Mouse (Mus musculus): Measurements from ENCODE around the gene Ryk. TPM values are rescaled to one million over a fixed set of nuclear protein-coding genes. Genes with fewer than 3 reads are reported as not detected.

Ryk gene
- polyA plus RNA-seq, 1 experiment, result 10.7 TPM

- DNase-seq, result no peak
- 96% methylated on average over 4 of the region's 4 CpGs for WGBS
- no peak overlapping the region for H3K27ac ChIP-seq (ENCODE audit: control insufficient read depth, insufficient read depth, low read length)
- no peaks in the 10 kb centered on the region for H3K27me3 ChIP-seq (ENCODE audit: control insufficient read depth, insufficient read depth, low read length)
- TF ChIP-seq CTCF (IDR thresholded peaks at IDR 0.05; ENCODE audit: borderline replicate concordance, control insufficient read depth, extremely low read depth, insufficient read depth, low read length, poor library complexity), result no peak
- TF ChIP-seq POLR2A (IDR thresholded peaks at IDR 0.05; ENCODE audit: control insufficient read depth, extremely low read depth, insufficient read depth, low read length, poor library complexity), result no peak
- H3K4me1 ChIP-seq (replicated peaks; ENCODE audit: control insufficient read depth, insufficient read depth, low read length), result 0 out of 2 replicates have a peak, but pooled peaks cover 3% of the 10 kb centered on the region
- H3K4me3 ChIP-seq (ENCODE audit: control insufficient read depth, insufficient read depth, low read length), result no peak overlapping the region
- no peaks in the 10 kb centered on the region for H3K36me3 ChIP-seq (ENCODE audit: control insufficient read depth, insufficient read depth, low read length)
These were observed 32.8 kb downstream of the Ryk start for GRCm38 (mm10) chr9:102867516-102867915.

GRCm38 (mm10) chr9:102868451-102868850, 33.7 kb downstream of the Ryk start:
- 0 out of 2 replicates have a peak, but pooled peaks cover 3% of the 10 kb centered on the region for H3K4me1 ChIP-seq (replicated peaks; ENCODE audit: control insufficient read depth, insufficient read depth, low read length)
- H3K27me3 ChIP-seq (ENCODE audit: control insufficient read depth, insufficient read depth, low read length), result no peaks in the 10 kb centered on the region
- WGBS, result 91% methylated on average over 7 of the region's 7 CpGs
- H3K36me3 ChIP-seq (ENCODE audit: control insufficient read depth, insufficient read depth, low read length), result no peaks in the 10 kb centered on the region
- no peak for DNase-seq
- H3K4me3 ChIP-seq (ENCODE audit: control insufficient read depth, insufficient read depth, low read length), result no peak overlapping the region
- TF ChIP-seq POLR2A (IDR thresholded peaks at IDR 0.05; ENCODE audit: control insufficient read depth, extremely low read depth, insufficient read depth, low read length, poor library complexity) (no peak), CTCF (IDR thresholded peaks at IDR 0.05; ENCODE audit: borderline replicate concordance, control insufficient read depth, extremely low read depth, insufficient read depth, low read length, poor library complexity) (no peak)
- H3K27ac ChIP-seq (ENCODE audit: control insufficient read depth, insufficient read depth, low read length), result no peak overlapping the region

GRCm38 (mm10) chr9:102876054-102876690, 41.5 kb downstream of the Ryk start:
- H3K27ac ChIP-seq (ENCODE audit: control insufficient read depth, insufficient read depth, low read length), result no peak overlapping the region
- H3K4me3 ChIP-seq (ENCODE audit: control insufficient read depth, insufficient read depth, low read length), result no peak overlapping the region
- no peaks in the 10 kb centered on the region for H3K27me3 ChIP-seq (ENCODE audit: control insufficient read depth, insufficient read depth, low read length)
- H3K36me3 ChIP-seq (ENCODE audit: control insufficient read depth, insufficient read depth, low read length), result no peaks in the 10 kb centered on the region
- 88% methylated on average over 7 of the region's 7 CpGs for WGBS
- no peak for TF ChIP-seq POLR2A (IDR thresholded peaks at IDR 0.05; ENCODE audit: control insufficient read depth, extremely low read depth, insufficient read depth, low read length, poor library complexity)
- TF ChIP-seq CTCF (IDR thresholded peaks at IDR 0.05; ENCODE audit: borderline replicate concordance, control insufficient read depth, extremely low read depth, insufficient read depth, low read length, poor library complexity), result no peak
- no peak for DNase-seq
- no peaks in the 10 kb centered on the region for H3K4me1 ChIP-seq (replicated peaks; ENCODE audit: control insufficient read depth, insufficient read depth, low read length)

- WGBS, result 96% methylated on average over 9 of the region's 9 CpGs
- DNase-seq, result no peak
- Histone ChIP-seq H3K27ac (ENCODE audit: control insufficient read depth, insufficient read depth, low read length) (no peak overlapping the region), H3K4me1 (replicated peaks; ENCODE audit: control insufficient read depth, insufficient read depth, low read length) (no peaks in the 10 kb centered on the region), H3K27me3 (ENCODE audit: control insufficient read depth, insufficient read depth, low read length) (no peaks in the 10 kb centered on the region), H3K36me3 (ENCODE audit: control insufficient read depth, insufficient read depth, low read length) (no peaks in the 10 kb centered on the region), H3K4me3 (ENCODE audit: control insufficient read depth, insufficient read depth, low read length) (no peak overlapping the region)
- TF ChIP-seq CTCF (IDR thresholded peaks at IDR 0.05; ENCODE audit: borderline replicate concordance, control insufficient read depth, extremely low read depth, insufficient read depth, low read length, poor library complexity), result no peak
- no peak for TF ChIP-seq POLR2A (IDR thresholded peaks at IDR 0.05; ENCODE audit: control insufficient read depth, extremely low read depth, insufficient read depth, low read length, poor library complexity)
These were observed 43.2 kb downstream of the Ryk start for GRCm38 (mm10) chr9:102877916-102878315.

- H3K36me3 ChIP-seq (ENCODE audit: control insufficient read depth, insufficient read depth, low read length), result no peaks in the 10 kb centered on the region
- peak; percentile 45 for DNase-seq
- 35% methylated on average over 8 of the region's 8 CpGs for WGBS
- H3K4me3 ChIP-seq (ENCODE audit: control insufficient read depth, insufficient read depth, low read length), result no peak overlapping the region
- H3K4me1 ChIP-seq (replicated peaks; ENCODE audit: control insufficient read depth, insufficient read depth, low read length), result no peaks in the 10 kb centered on the region
- no peaks in the 10 kb centered on the region for H3K27me3 ChIP-seq (ENCODE audit: control insufficient read depth, insufficient read depth, low read length)
- TF ChIP-seq CTCF (IDR thresholded peaks at IDR 0.05; ENCODE audit: borderline replicate concordance, control insufficient read depth, extremely low read depth, insufficient read depth, low read length, poor library complexity) (no peak), POLR2A (IDR thresholded peaks at IDR 0.05; ENCODE audit: control insufficient read depth, extremely low read depth, insufficient read depth, low read length, poor library complexity) (no peak)
- H3K27ac ChIP-seq (ENCODE audit: control insufficient read depth, insufficient read depth, low read length), result no peak overlapping the region
These were observed 44.8 kb downstream of the Ryk start for GRCm38 (mm10) chr9:102879545-102879944.

- H3K4me1 ChIP-seq (replicated peaks; ENCODE audit: control insufficient read depth, insufficient read depth, low read length), result no peaks in the 10 kb centered on the region
- 94% methylated on average over 9 of the region's 9 CpGs for WGBS
- H3K36me3 ChIP-seq (ENCODE audit: control insufficient read depth, insufficient read depth, low read length), result no peaks in the 10 kb centered on the region
- DNase-seq, result no peak
- no peak overlapping the region for H3K27ac ChIP-seq (ENCODE audit: control insufficient read depth, insufficient read depth, low read length)
- TF ChIP-seq CTCF (IDR thresholded peaks at IDR 0.05; ENCODE audit: borderline replicate concordance, control insufficient read depth, extremely low read depth, insufficient read depth, low read length, poor library complexity) (no peak), POLR2A (IDR thresholded peaks at IDR 0.05; ENCODE audit: control insufficient read depth, extremely low read depth, insufficient read depth, low read length, poor library complexity) (no peak)
- no peaks in the 10 kb centered on the region for H3K27me3 ChIP-seq (ENCODE audit: control insufficient read depth, insufficient read depth, low read length)
- H3K4me3 ChIP-seq (ENCODE audit: control insufficient read depth, insufficient read depth, low read length), result no peak overlapping the region
These were observed 50.0 kb downstream of the Ryk start for GRCm38 (mm10) chr9:102884703-102885102.

GRCm38 (mm10) chr9:102890166-102890565, 55.4 kb downstream of the Ryk start:
- no peaks in the 10 kb centered on the region for H3K27me3 ChIP-seq (ENCODE audit: control insufficient read depth, insufficient read depth, low read length)
- no peak overlapping the region for H3K27ac ChIP-seq (ENCODE audit: control insufficient read depth, insufficient read depth, low read length)
- 29% methylated on average over 9 of the region's 9 CpGs for WGBS
- no peak for TF ChIP-seq CTCF (IDR thresholded peaks at IDR 0.05; ENCODE audit: borderline replicate concordance, control insufficient read depth, extremely low read depth, insufficient read depth, low read length, poor library complexity)
- H3K4me3 ChIP-seq (ENCODE audit: control insufficient read depth, insufficient read depth, low read length), result no peak overlapping the region
- no peak for DNase-seq
- H3K36me3 ChIP-seq (ENCODE audit: control insufficient read depth, insufficient read depth, low read length), result no peaks in the 10 kb centered on the region
- H3K4me1 ChIP-seq (replicated peaks; ENCODE audit: control insufficient read depth, insufficient read depth, low read length), result no peaks in the 10 kb centered on the region
